Mouse (Mus musculus): Measurements from ENCODE around the gene Iltifb. TPM values are rescaled to one million over a fixed set of nuclear protein-coding genes. Genes with fewer than 3 reads are reported as not detected.

Iltifb gene
- 0.71 TPM in 1 of 2 replicates, not detected in the other for polyA plus RNA-seq (2012; rRNA removed)

GRCm38 (mm10) chr10:118294938-118295337 is at the start of gene Iltifb:
Iltifb (minus strand) TSS chr10:118295038.

GRCm38 (mm10) chr10:118343155-118343554 is 48.3 kb upstream of the Iltifb start, which contains the start of gene Gm9046:
Gm9046 (minus strand) TSS chr10:118343255.

DNA sequence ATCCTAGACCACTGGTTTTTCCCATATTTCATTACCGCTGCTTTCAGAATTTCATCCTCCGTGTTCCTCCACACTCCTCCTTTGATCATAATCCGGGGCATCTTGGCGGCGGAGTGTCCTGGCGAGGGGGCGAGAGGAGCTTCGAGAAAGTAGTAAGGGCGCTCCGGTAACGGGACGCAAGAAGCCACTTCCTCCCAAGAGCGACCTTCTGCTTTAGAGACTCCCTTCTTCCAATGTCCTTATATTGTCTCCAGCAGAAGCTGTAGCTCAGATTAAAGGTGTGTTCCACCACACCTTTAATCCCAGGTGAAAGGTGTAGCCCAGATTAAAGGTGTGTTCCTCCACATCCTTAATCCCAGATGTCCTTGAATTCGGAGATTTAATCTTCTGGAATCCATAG is 42.9 kb upstream of the Iltifb start, which contains the start of gene Gm9045:
Gm9045 (minus strand) TSS at position 101 of the 400 bp plus-strand sequence.

GRCm38 (mm10) chr10:118332308-118332707 is 37.5 kb upstream of the Iltifb start, which contains the start of gene Gm9044:
Gm9044 (minus strand) TSS chr10:118332408.

GRCm38 (mm10) chr10:118326869-118327268 is 32.0 kb upstream of the Iltifb start, which contains the start of gene Gm9040:
Gm9040 (minus strand) TSS chr10:118326969.

DNA sequence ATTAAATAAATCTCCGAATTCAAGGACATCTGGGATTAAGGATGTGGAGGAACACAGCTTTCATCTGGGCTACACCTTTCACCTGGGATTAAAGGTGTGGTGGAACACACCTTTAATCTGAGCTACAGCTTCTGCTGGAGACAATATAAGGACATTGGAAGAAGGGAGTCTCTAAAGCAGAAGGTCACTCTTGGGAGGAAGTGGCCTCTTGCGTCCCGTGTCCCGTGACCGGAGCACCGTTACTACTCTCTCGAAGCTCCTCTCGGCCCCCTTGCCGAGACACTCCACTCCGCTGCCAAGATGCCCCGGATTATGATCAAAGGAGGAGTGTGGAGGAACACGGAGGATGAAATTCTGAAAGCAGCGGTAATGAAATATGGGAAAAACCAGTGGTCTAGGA is 36.5 kb downstream of the Iltifb start, which contains the start of gene Gm32802:
Gm32802 (plus strand) TSS at position 301 of the 400 bp plus-strand sequence.

DNA sequence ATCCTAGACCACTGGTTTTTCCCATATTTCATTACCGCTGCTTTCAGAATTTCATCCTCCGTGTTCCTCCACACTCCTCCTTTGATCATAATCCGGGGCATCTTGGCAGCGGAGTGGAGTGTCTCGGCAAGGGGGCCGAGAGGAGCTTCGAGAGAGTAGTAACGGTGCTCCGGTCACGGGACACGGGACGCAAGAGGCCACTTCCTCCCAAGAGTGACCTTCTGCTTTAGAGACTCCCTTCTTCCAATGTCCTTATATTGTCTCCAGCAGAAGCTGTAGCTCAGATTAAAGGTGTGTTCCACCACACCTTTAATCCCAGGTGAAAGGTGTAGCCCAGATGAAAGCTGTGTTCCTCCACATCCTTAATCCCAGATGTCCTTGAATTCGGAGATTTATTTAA is 54.2 kb downstream of the Iltifb start, which contains the start of gene Gm32717:
Gm32717 (minus strand) TSS at position 101 of the 400 bp plus-strand sequence.

Other genes with a start within 250 kb of the Iltifb start
- gene Mdm1, start 153.2 kb downstream of the Iltifb start, polyA plus RNA-seq (2012; rRNA removed), result 40.4 and 44.6 TPM in 2 replicates
- 0.06 and 0.27 TPM in 2 replicates for gene Il22, start 90.1 kb downstream of the Iltifb start, polyA plus RNA-seq (2012; rRNA removed)
- gene Gm32717, start 54.3 kb downstream of the Iltifb start, polyA plus RNA-seq (2012; rRNA removed), result 0.06 and 0.09 TPM in 2 replicates
- gene Gm32802, start 36.4 kb downstream of the Iltifb start, polyA plus RNA-seq (2012; rRNA removed), result 0.06 and 0.09 TPM in 2 replicates
- not detected in 2 replicates for gene Gm9040, start 31.9 kb upstream of the Iltifb start, polyA plus RNA-seq (2012; rRNA removed)
- gene Gm9044, start 37.4 kb upstream of the Iltifb start, polyA plus RNA-seq (2012; rRNA removed), result not detected in 2 replicates
- not detected in 2 replicates for gene Gm9045, start 42.8 kb upstream of the Iltifb start, polyA plus RNA-seq (2012; rRNA removed)
- gene Gm9046, start 48.2 kb upstream of the Iltifb start, polyA plus RNA-seq (2012; rRNA removed), result not detected in 2 replicates
- 0.03 TPM in 1 of 2 replicates, not detected in the other for gene Gm9048, start 53.6 kb upstream of the Iltifb start, polyA plus RNA-seq (2012; rRNA removed)
- not detected in 2 replicates for gene Gm9049, start 59.1 kb upstream of the Iltifb start, polyA plus RNA-seq (2012; rRNA removed)
- 0.06 TPM in 1 of 2 replicates, not detected in the other for gene Ifng, start 146.0 kb upstream of the Iltifb start, polyA plus RNA-seq (2012; rRNA removed)